Mouse (Mus musculus): ENCODE measurements around the gene Vmn2r90.

GRCm38 (mm10) chr17:17764206-17764605, 60.7 kb downstream of the Vmn2r90 start:
- TF ChIP-seq POLR2A (IDR thresholded peaks at IDR 0.05; ENCODE audit: insufficient read depth, low read length) (no peak), CTCF (IDR thresholded peaks at IDR 0.05; ENCODE audit: low read depth, low read length) (no peak)
